In the genomic region with DNA sequence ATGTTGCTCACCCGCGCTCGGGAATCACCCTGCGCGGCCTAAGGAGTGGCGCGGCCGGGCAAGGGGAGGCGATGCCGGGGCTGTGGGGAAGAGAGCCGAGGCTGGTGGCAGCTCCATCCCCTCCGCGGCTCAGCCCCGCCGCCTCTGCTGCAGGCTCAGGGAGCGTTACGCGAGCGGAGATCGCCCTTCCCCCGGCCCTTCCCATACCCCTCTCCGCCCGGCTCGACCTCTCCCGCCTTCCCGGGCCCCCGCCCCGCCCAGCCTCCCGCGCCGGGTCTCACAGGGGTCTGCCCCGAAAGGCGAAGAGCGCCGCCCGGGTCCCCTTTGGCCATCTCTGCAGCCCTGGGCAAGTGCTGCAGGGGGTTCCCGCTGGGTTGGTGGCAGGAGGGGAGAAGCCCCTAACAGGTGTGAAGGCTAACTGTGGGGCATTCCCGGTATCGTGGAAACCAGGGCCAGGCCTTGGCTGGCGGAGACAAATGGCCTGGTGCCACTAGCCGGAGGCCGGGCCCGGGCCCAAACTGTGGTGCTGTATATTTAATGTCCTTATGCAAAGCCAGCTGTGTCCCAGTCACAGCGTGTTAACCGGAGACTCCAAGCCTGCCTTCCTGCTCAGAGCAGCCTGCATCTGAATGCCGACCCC, we compare ENCODE assay signal across 8 mouse cellular contexts. TPM values are rescaled to one million over a fixed set of nuclear protein-coding genes. Genes with fewer than 3 reads are reported as not detected.
DNase-seq lines count a peak whose midpoint lies in the region; ATAC-seq lines count a peak whose summit lies in the region.

A gene (minus strand): TSS at position 352 of the 640 bp plus-strand sequence.

- under 1% methylated on average over 30 of the region's 46 CpGs for WGBS in hindbrain, embryonic 13.5 days

- peak within 1 kb of the TSS; percentile 80 for H3K4me2 ChIP-seq in hindbrain, embryonic 13.5 days

- ATAC-seq in hindbrain, embryonic 13.5 days (ENCODE audit: low FRiP score): peak; percentile 91

- peaks cover 6% of the 10 kb centered on the region; the same call in 1 of the 2 replicates for H3K27me3 ChIP-seq in hindbrain, embryonic 13.5 days

- H3K36me3 ChIP-seq in hindbrain, embryonic 13.5 days: no peaks in the 10 kb centered on the region

- peak within 1 kb of the TSS; percentile 77 for H3K4me3 ChIP-seq in hindbrain, embryonic 13.5 days

- peak within 1 kb of the TSS; percentile 89 for H3K9ac ChIP-seq in hindbrain, embryonic 13.5 days

- DNase-seq in adrenal gland, adult 2 months: peak; percentile 62
- DNase-seq in cerebellum, adult 9-10 months: peak; percentile 81
- peak; percentile 47 to 71 for DNase-seq in frontal cortex, adult 2 months (ENCODE audit: extremely low spot score in 1 of 2, low spot score in 1 of 2)
- DNase-seq in layer of hippocampus, postnatal 14 days (ENCODE audit: low spot score in 2 of 2): peak; percentile 74 to 80
- DNase-seq in lung, postnatal 14 days: peak; percentile 3
- DNase-seq in right cerebral cortex, postnatal 4 days: peak; percentile 71
- no peak for DNase-seq in spleen, postnatal 36 days (ENCODE audit: low spot score in 2 of 2)

- H3K4me1 ChIP-seq in hindbrain, embryonic 13.5 days (replicated peaks): peaks cover 9% of the 10 kb centered on the region

- peak within 1 kb of the TSS; percentile 91 for H3K27ac ChIP-seq in hindbrain, embryonic 13.5 days

- no peaks in the 10 kb centered on the region for H3K9me3 ChIP-seq in hindbrain, embryonic 13.5 days

RNA-seq across cellular contexts. Expression of the gene that starts here (rescaled TPM):
- total RNA-seq in adrenal gland, adult 2 months (2021): under 1 TPM; 0.09 to 0.24 TPM
- 0.31 and 0.34 TPM in 2 replicates for polyA plus RNA-seq in adrenal gland, adult 2 months (2012; rRNA removed)
- polyA plus RNA-seq in frontal cortex, adult 2 months (2012; rRNA removed): 29.3 and 29.8 TPM in 2 replicates
- 2.0 TPM in 2 replicates for polyA plus RNA-seq in hindbrain, embryonic 13.5 days (2015; fragmentation: Nextera tagmentation; extraction: Ambion mirVana)
- 10 to 100 TPM; 43.7 to 44.9 TPM for total RNA-seq in layer of hippocampus, postnatal 14 days (2021)

Comparison
In these comparisons a context has a peak if more than half of its experiments do, and no peak if none do; other contexts are left out.
1. RNA of the gene that starts here (total RNA-seq): 43.7 to 44.9 TPM in layer of hippocampus, postnatal 14 days; 0.09 to 0.24 TPM in adrenal gland, adult 2 months; every median in the first group is over 10 times any median in the second.
2. Peak in DNase-seq in adrenal gland, adult 2 months; RNA of the gene not detected or under 1 TPM.
3. DNase-seq: peak in cerebellum, adult 9-10 months (single experiment), frontal cortex, adult 2 months (2 of 2), layer of hippocampus, postnatal 14 days (2 of 2), lung, postnatal 14 days (single experiment) and right cerebral cortex, postnatal 4 days (single experiment); none in spleen, postnatal 36 days (0 of 2).